Mouse (Mus musculus) heart, postnatal 0 days (tissue): ENCODE results near the gene Slc9c1. TPM values are rescaled to one million over a fixed set of nuclear protein-coding genes. Genes with fewer than 3 reads are reported as not detected.

Source experiments
- ATAC-seq: fragments of 200-750 bp; cut with Nextera tagmentation; 2 replicates; pipeline ENCODE4 v1.8.0; 2017; ENCODE audit warnings: low read depth, moderate number of reproducible peaks, moderate library complexity; ENCODE audit not compliant: insufficient read depth
- DNase-seq: peaks from one replicate; pipeline ENCODE4 v3.0.0-alpha.2; 2016; ENCODE audit warnings: low spot score
- H3K27ac ChIP-seq: fragments of 300-500 bp; sonication (generic); 2 replicates; pipeline ENCODE4 v1.5.1; 2014; ENCODE audit warnings: low read depth, mild to moderate bottlenecking
- H3K27me3 ChIP-seq: fragments of 300-500 bp; sonication (generic); 2 replicates; pipeline ENCODE4 v1.6.1; 2014; ENCODE audit warnings: low read length, mixed read lengths; ENCODE audit not compliant: control insufficient read depth, insufficient read depth
- H3K36me3 ChIP-seq: fragments of 300-500 bp; sonication (generic); replicated peaks from 2 replicates; pipeline ENCODE4 v1.6.1; 2014; ENCODE audit warnings: low read length, mixed read lengths; ENCODE audit not compliant: control insufficient read depth, insufficient read depth
- H3K4me1 ChIP-seq: fragments of 300-500 bp; sonication (generic); 2 replicates; pipeline ENCODE4 v1.6.1; 2014; ENCODE audit warnings: antibody characterized with exemption; ENCODE audit not compliant: control insufficient read depth, insufficient read depth
- H3K4me2 ChIP-seq: fragments of 300-500 bp; sonication (generic); 2 replicates; pipeline ENCODE4 v1.6.1; 2014; ENCODE audit warnings: low read depth, mild to moderate bottlenecking, low read length, moderate library complexity
- H3K4me3 ChIP-seq: fragments of 300-500 bp; sonication (generic); 2 replicates; pipeline ENCODE4 v1.5.1; 2014; ENCODE audit warnings: low read depth, low read length
- H3K9ac ChIP-seq: fragments of 300-500 bp; sonication (generic); replicated peaks from 2 replicates; pipeline ENCODE4 v1.6.1; 2014; ENCODE audit warnings: low read depth, low read length, mixed read lengths
- H3K9me3 ChIP-seq: fragments of 300-500 bp; sonication (generic); replicated peaks from 2 replicates; pipeline ENCODE4 v1.6.1; 2016; ENCODE audit warnings: low read length; ENCODE audit not compliant: control insufficient read depth
- CTCF ChIP-seq: IDR thresholded peaks from 2 replicates; pipeline ENCODE4 v1.5.1; 2016; ENCODE audit warnings: antibody characterized with exemption, control low read depth, low read depth
- EP300 ChIP-seq: IDR thresholded peaks from 2 replicates; pipeline ENCODE4 v1.6.1; 2016; ENCODE audit warnings: antibody characterized with exemption, low read depth
- WGBS: fragments of 180-500 bp; shearing (Covaris S2); extraction: QIAGEN DNeasy Blood & Tissue Kit; methylation state at CpG from one replicate; pipeline ENCODE4 v1.1.7; 2014; 5-methylcytosine and 5-hydroxymethylcytosine counted together
- polyA plus RNA-seq: library from polyadenylated mRNA; unstranded; fragments of >200 nt; fragmentation: Nextera tagmentation; extraction: Ambion mirVana; gene quantifications from 2 replicates; pipeline ENCODE4 v1.2.1, GENCODE M21; 2015
- total RNA-seq: library from RNA; depleted of rRNA; stranded (reverse); fragments of >200 nt; gene quantifications from 2 replicates; pipeline ENCODE4 v1.2.3, GENCODE M21; 2014; ENCODE audit warnings: low replicate concordance; rRNA removed

The Slc9c1 gene
- total and polyA plus RNA-seq, 2 experiments from 2014 or later = not detected

GRCm38 (mm10) chr16:45654465-45654864, 119.4 kb downstream of the Slc9c1 start:
- ATAC-seq = no peak
- no peak overlapping the region for H3K9ac ChIP-seq
- peak overlapping the region; percentile 54; the same call in 1 of the 2 replicates for H3K4me2 ChIP-seq
- DNase-seq = no peak
- no peak overlapping the region for H3K27ac ChIP-seq
- WGBS = 74% methylated on average over 9 of the region's 9 CpGs
- H3K4me3 ChIP-seq = peak overlapping the region; percentile 28; the same call in 1 of the 2 replicates
- no peak for TF ChIP-seq EP300
- no peak for TF ChIP-seq CTCF
- H3K27me3 ChIP-seq = 0 out of 2 replicates have a peak, but pooled peaks cover 3% of the 10 kb centered on the region
- H3K36me3 ChIP-seq = no peaks in the 10 kb centered on the region
- H3K9me3 ChIP-seq = no peaks in the 10 kb centered on the region
- no peaks in the 10 kb centered on the region for H3K4me1 ChIP-seq

Other genes with a start within 250 kb of the Slc9c1 start
- 18.0 and 31.0 TPM in 2 replicates for gene Cd200, start 126.3 kb upstream of the Slc9c1 start, total RNA-seq
- 67.7 TPM in 2 replicates for gene Cd200, start 126.3 kb upstream of the Slc9c1 start, polyA plus RNA-seq
- gene Gm609, start 42.3 kb upstream of the Slc9c1 start, total RNA-seq = not detected in 2 replicates
- not detected in 2 replicates for gene Gm609, start 42.3 kb upstream of the Slc9c1 start, polyA plus RNA-seq
- gene Gm17783, start 3.3 kb upstream of the Slc9c1 start, total RNA-seq = not detected in 2 replicates
- gene Gm17783, start 3.3 kb upstream of the Slc9c1 start, polyA plus RNA-seq = not detected in 2 replicates
- 2.9 TPM in 1 of 2 replicates, not detected in the other for gene Gcsam, start 75.1 kb downstream of the Slc9c1 start, total RNA-seq
- 0.08 and 0.26 TPM in 2 replicates for gene Gcsam, start 75.1 kb downstream of the Slc9c1 start, polyA plus RNA-seq
- gene BC016579, start 118.8 kb downstream of the Slc9c1 start, total RNA-seq = not detected in 2 replicates
- not detected in 2 replicates for gene BC016579, start 118.8 kb downstream of the Slc9c1 start, polyA plus RNA-seq
- not detected in 2 replicates for gene Tmprss7, start 158.3 kb downstream of the Slc9c1 start, total RNA-seq
- not detected in 2 replicates for gene Tmprss7, start 158.3 kb downstream of the Slc9c1 start, polyA plus RNA-seq
- 1.3 TPM in 1 of 2 replicates, not detected in the other for gene Tagln3, start 189.3 kb downstream of the Slc9c1 start, total RNA-seq
- 0.57 and 0.82 TPM in 2 replicates for gene Tagln3, start 189.3 kb downstream of the Slc9c1 start, polyA plus RNA-seq
- 8.7 and 10.4 TPM in 2 replicates for gene Abhd10, start 207.6 kb downstream of the Slc9c1 start, total RNA-seq
- gene Abhd10, start 207.6 kb downstream of the Slc9c1 start, polyA plus RNA-seq = 30.8 and 32.8 TPM in 2 replicates